Mouse (Mus musculus) lung, adult 2 months (tissue): ENCODE measurements around the gene Acsl4.

Experiments used
- CTCF ChIP-seq: fragments of 200-500 bp; IDR thresholded peaks from 2 replicates; pipeline ENCODE4 v1.5.1; 2011; ENCODE audit warnings: mild to moderate bottlenecking, low read length, control low read depth; ENCODE audit not compliant: insufficient read depth
- POLR2A ChIP-seq: fragments of 200-500 bp; IDR thresholded peaks from 2 replicates; pipeline ENCODE4 v1.6.1; 2011; ENCODE audit warnings: low read depth, mild to moderate bottlenecking, control low read depth, low read length, borderline replicate concordance; ENCODE audit errors: extremely low read depth

DNA sequence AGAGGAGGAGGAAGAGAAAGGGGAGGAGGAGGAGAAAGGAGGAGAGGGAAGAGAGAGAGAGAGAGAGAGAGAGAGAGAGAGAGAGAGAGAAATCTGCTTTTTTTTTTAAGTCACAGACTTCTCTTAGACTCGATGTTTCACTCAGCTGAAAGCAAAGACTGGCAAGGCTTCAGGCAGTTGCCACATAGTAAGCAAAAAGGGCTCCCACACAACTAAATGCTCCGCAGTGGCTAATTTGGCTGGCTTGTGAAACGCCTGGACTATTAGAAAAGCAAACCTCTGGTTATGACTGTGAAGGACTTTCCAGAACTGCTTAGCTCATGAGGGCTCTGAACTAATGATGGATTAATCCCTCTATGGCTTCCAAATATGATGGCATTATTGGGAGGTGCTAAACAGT, 42.5 kb upstream of the Acsl4 start:
- no peak for TF ChIP-seq CTCF
- no peak for TF ChIP-seq POLR2A
